ENCODE assay signal across 12 mouse cellular contexts in genomic region chr7:141994121-141994520, GRCm38 (mm10).
"Had no signal": no experiment of that assay in that cellular context is flagged by ENCODE, and none has a peak within 500 bp of the region (broad histone marks: within the 10 kb centered on the region; RNA-seq: fewer than 3 reads in every experiment).

No protein-coding gene starts in this region.

- DNase-seq: gastrocnemius, postnatal 14 days; gastrocnemius, postnatal 36 days; heart, adult 18-20 months; heart, postnatal 10 days; heart, postnatal 4 days; kidney, adult 18-20 months; kidney, adult 8-10 months; kidney, postnatal 10 days; kidney, postnatal 25 days; kidney, postnatal 4 days; liver, embryonic 13.5 days; liver, postnatal 0 days had no signal
